Mouse (Mus musculus) splenic B cell, adult 2 months (primary cell): Measurements from ENCODE around the gene Impg1.
"Not testable (repeated sequence)": the region's sequence is repeated elsewhere in the genome, so short reads cannot be mapped to it uniquely, and the experiment has no call there.

Experiments
- DNase-seq: peaks from one replicate; pipeline ENCODE4 v3.0.0-alpha.2; 2011; ENCODE audit warnings: low read depth, low spot score
- H3K27me3 ChIP-seq: 2 replicates; pipeline ENCODE4 v1.6.1; 2012; ENCODE audit warnings: mild to moderate bottlenecking, low read length, moderate library complexity, mixed read lengths; ENCODE audit not compliant: control insufficient read depth, poor library complexity, insufficient read depth, severe bottlenecking
- H3K36me3 ChIP-seq: 2 replicates; pipeline ENCODE4 v1.6.1; 2012; ENCODE audit warnings: mild to moderate bottlenecking, low read length, moderate library complexity, mixed read lengths; ENCODE audit not compliant: control insufficient read depth, poor library complexity, insufficient read depth, severe bottlenecking

Impg1 gene

GRCm38 (mm10) chr9:80333466-80333865 is 131.8 kb downstream of the Impg1 start:
- H3K36me3 ChIP-seq, result no peaks in the 10 kb centered on the region
- no peak for DNase-seq
- no peaks in the 10 kb centered on the region for H3K27me3 ChIP-seq

- Histone ChIP-seq H3K27me3 (no peaks in the 10 kb centered on the region), H3K36me3 (no peaks in the 10 kb centered on the region)
- peak; percentile 25 for DNase-seq
Measured at GRCm38 (mm10) chr9:80332153-80332552, 133.1 kb downstream of the Impg1 start.

GRCm38 (mm10) chr9:80321051-80321887 is 144.0 kb downstream of the Impg1 start:
- not testable (repeated sequence) for H3K27me3 ChIP-seq, H3K36me3 ChIP-seq, DNase-seq

- no peaks in the 10 kb centered on the region for H3K36me3 ChIP-seq
- no peak for DNase-seq
Measured at GRCm38 (mm10) chr9:80318027-80318426, 147.3 kb downstream of the Impg1 start.

GRCm38 (mm10) chr9:80315922-80316321 is 149.4 kb downstream of the Impg1 start:
- Histone ChIP-seq H3K27me3 (no peaks in the 10 kb centered on the region), H3K36me3 (no peaks in the 10 kb centered on the region)
- DNase-seq, result no peak

More at GRCm38 (mm10) chr9:80318027-80318426, 147.3 kb downstream of the Impg1 start:
- no peaks in the 10 kb centered on the region for H3K27me3 ChIP-seq

GRCm38 (mm10) chr9:80313610-80314009 is 151.7 kb downstream of the Impg1 start:
- no peak for DNase-seq
- Histone ChIP-seq H3K27me3 (no peaks in the 10 kb centered on the region), H3K36me3 (no peaks in the 10 kb centered on the region)

GRCm38 (mm10) chr9:80307629-80308028 is 157.7 kb downstream of the Impg1 start:
- H3K36me3 ChIP-seq, result no peaks in the 10 kb centered on the region
- no peak for DNase-seq
- H3K27me3 ChIP-seq, result no peaks in the 10 kb centered on the region; the same call in 1 of the 2 replicates

- Histone ChIP-seq H3K27me3 (no peaks in the 10 kb centered on the region; the same call in 1 of the 2 replicates), H3K36me3 (no peaks in the 10 kb centered on the region)
- DNase-seq, result no peak
Measured at GRCm38 (mm10) chr9:80306853-80307252, 158.4 kb downstream of the Impg1 start.

- H3K36me3 ChIP-seq, result no peaks in the 10 kb centered on the region
- no peaks in the 10 kb centered on the region; the same call in 1 of the 2 replicates for H3K27me3 ChIP-seq
- no peak for DNase-seq
Measured at GRCm38 (mm10) chr9:80306390-80306789, 158.9 kb downstream of the Impg1 start.

GRCm38 (mm10) chr9:80303518-80303917 is 161.8 kb downstream of the Impg1 start:
- peak; percentile 39 for DNase-seq
- Histone ChIP-seq H3K27me3 (no peaks in the 10 kb centered on the region; the same call in 1 of the 2 replicates), H3K36me3 (no peaks in the 10 kb centered on the region)

GRCm38 (mm10) chr9:80299031-80299430 is 166.2 kb downstream of the Impg1 start:
- no peaks in the 10 kb centered on the region for H3K36me3 ChIP-seq
- no peak for DNase-seq
- no peaks in the 10 kb centered on the region for H3K27me3 ChIP-seq

GRCm38 (mm10) chr9:80296086-80296485 is 169.2 kb downstream of the Impg1 start:
- DNase-seq, result no peak

GRCm38 (mm10) chr9:80293056-80293584 is 172.2 kb downstream of the Impg1 start:
- H3K27me3 ChIP-seq, result no peaks in the 10 kb centered on the region
- no peaks in the 10 kb centered on the region for H3K36me3 ChIP-seq
- DNase-seq, result peak; percentile 56

More at GRCm38 (mm10) chr9:80296086-80296485, 169.2 kb downstream of the Impg1 start:
- Histone ChIP-seq H3K27me3 (no peaks in the 10 kb centered on the region), H3K36me3 (no peaks in the 10 kb centered on the region)

GRCm38 (mm10) chr9:80286845-80287244 is 178.4 kb downstream of the Impg1 start:
- Histone ChIP-seq H3K36me3 (no peaks in the 10 kb centered on the region), H3K27me3 (no peaks in the 10 kb centered on the region)
- no peak for DNase-seq

- H3K27me3 ChIP-seq, result no peaks in the 10 kb centered on the region
- no peak for DNase-seq
Measured at GRCm38 (mm10) chr9:80284539-80285174, 180.6 kb downstream of the Impg1 start.

More at GRCm38 (mm10) chr9:80284539-80285174, 180.6 kb downstream of the Impg1 start:
- H3K36me3 ChIP-seq, result no peaks in the 10 kb centered on the region
